Mouse (Mus musculus): Measurements from ENCODE around the gene Meis1. TPM values are rescaled to one million over a fixed set of nuclear protein-coding genes. Genes with fewer than 3 reads are reported as not detected.

Meis1 gene
- polyA plus RNA-seq, 1 experiment from 2014 or later = 46.3 TPM

GRCm38 (mm10) chr11:18934921-18935320 is 83.9 kb downstream of the Meis1 start:
- DNase-seq (ENCODE audit: low spot score) (no peak), ATAC-seq (ENCODE audit: low read depth) (no peak; the same call in 1 of the 2 replicates)
- WGBS = 75% methylated on average over 6 of the region's 6 CpGs
- Histone ChIP-seq H3K4me3 (ENCODE audit: low read depth, low read length) (no peak overlapping the region), H3K4me2 (ENCODE audit: low read depth, low read length) (no peak overlapping the region), H3K27ac (replicated peaks; ENCODE audit: low read depth, low read length) (no peak overlapping the region), H3K9ac (ENCODE audit: low read depth, low read length) (no peak overlapping the region), H3K9me3 (ENCODE audit: control insufficient read depth, low read length) (no peaks in the 10 kb centered on the region), H3K4me1 (ENCODE audit: control insufficient read depth, insufficient read depth, low read length) (peaks cover 9% of the 10 kb centered on the region; the same call in 1 of the 2 replicates), H3K27me3 (replicated peaks; ENCODE audit: control insufficient read depth, insufficient read depth, low read length) (no peaks in the 10 kb centered on the region), H3K36me3 (ENCODE audit: control insufficient read depth, insufficient read depth, low read length) (no peaks in the 10 kb centered on the region)

- 43% methylated on average over 15 of the region's 15 CpGs for WGBS
- Histone ChIP-seq H3K9me3 (ENCODE audit: control insufficient read depth, low read length) (no peaks in the 10 kb centered on the region), H3K4me3 (ENCODE audit: low read depth, low read length) (no peak overlapping the region), H3K4me2 (ENCODE audit: low read depth, low read length) (no peak overlapping the region), H3K27me3 (replicated peaks; ENCODE audit: control insufficient read depth, insufficient read depth, low read length) (no peaks in the 10 kb centered on the region), H3K4me1 (ENCODE audit: control insufficient read depth, insufficient read depth, low read length) (peaks cover 9% of the 10 kb centered on the region; the same call in 1 of the 2 replicates), H3K9ac (ENCODE audit: low read depth, low read length) (no peak overlapping the region), H3K27ac (replicated peaks; ENCODE audit: low read depth, low read length) (no peak overlapping the region; the same call in 1 of the 2 replicates), H3K36me3 (ENCODE audit: control insufficient read depth, insufficient read depth, low read length) (no peaks in the 10 kb centered on the region)
- no peak for ATAC-seq (ENCODE audit: low read depth)
- no peak for DNase-seq (ENCODE audit: low spot score)
Observed at GRCm38 (mm10) chr11:18931001-18931874, 87.5 kb downstream of the Meis1 start.

GRCm38 (mm10) chr11:18929779-18930728 is 88.7 kb downstream of the Meis1 start:
- Histone ChIP-seq H3K9me3 (ENCODE audit: control insufficient read depth, low read length) (no peaks in the 10 kb centered on the region), H3K4me2 (ENCODE audit: low read depth, low read length) (no peak overlapping the region), H3K4me1 (ENCODE audit: control insufficient read depth, insufficient read depth, low read length) (peaks cover 9% of the 10 kb centered on the region; the same call in 1 of the 2 replicates), H3K27ac (replicated peaks; ENCODE audit: low read depth, low read length) (no peak overlapping the region), H3K4me3 (ENCODE audit: low read depth, low read length) (no peak overlapping the region), H3K36me3 (ENCODE audit: control insufficient read depth, insufficient read depth, low read length) (no peaks in the 10 kb centered on the region), H3K27me3 (replicated peaks; ENCODE audit: control insufficient read depth, insufficient read depth, low read length) (no peaks in the 10 kb centered on the region), H3K9ac (ENCODE audit: low read depth, low read length) (no peak overlapping the region)
- DNase-seq (ENCODE audit: low spot score) (no peak), ATAC-seq (ENCODE audit: low read depth) (0 out of 2 replicates have a peak, but pooled peaks have one; percentile 35)
- WGBS = 60% methylated on average over 17 of the region's 17 CpGs

- ATAC-seq (ENCODE audit: low read depth) (no peak), DNase-seq (ENCODE audit: low spot score) (no peak)
- Histone ChIP-seq H3K9me3 (ENCODE audit: control insufficient read depth, low read length) (no peaks in the 10 kb centered on the region), H3K4me1 (ENCODE audit: control insufficient read depth, insufficient read depth, low read length) (peaks cover 9% of the 10 kb centered on the region; the same call in 1 of the 2 replicates), H3K27me3 (replicated peaks; ENCODE audit: control insufficient read depth, insufficient read depth, low read length) (no peaks in the 10 kb centered on the region), H3K36me3 (ENCODE audit: control insufficient read depth, insufficient read depth, low read length) (no peaks in the 10 kb centered on the region), H3K9ac (ENCODE audit: low read depth, low read length) (no peak overlapping the region), H3K27ac (replicated peaks; ENCODE audit: low read depth, low read length) (no peak overlapping the region), H3K4me2 (ENCODE audit: low read depth, low read length) (no peak overlapping the region), H3K4me3 (ENCODE audit: low read depth, low read length) (no peak overlapping the region)
- 20% methylated on average over 1 of the region's 1 CpGs for WGBS
Observed at GRCm38 (mm10) chr11:18927351-18927750, 91.4 kb downstream of the Meis1 start.

- DNase-seq (ENCODE audit: low spot score) = no peak
- no peak overlapping the region for H3K27ac ChIP-seq (replicated peaks; ENCODE audit: low read depth, low read length)
- H3K9ac ChIP-seq (ENCODE audit: low read depth, low read length) = no peak overlapping the region
- no peak overlapping the region for H3K4me3 ChIP-seq (ENCODE audit: low read depth, low read length)
- no peaks in the 10 kb centered on the region for H3K27me3 ChIP-seq (replicated peaks; ENCODE audit: control insufficient read depth, insufficient read depth, low read length)
- H3K4me1 ChIP-seq (ENCODE audit: control insufficient read depth, insufficient read depth, low read length) = peaks cover 9% of the 10 kb centered on the region; the same call in 1 of the 2 replicates
- H3K4me2 ChIP-seq (ENCODE audit: low read depth, low read length) = no peak overlapping the region
- no peaks in the 10 kb centered on the region for H3K36me3 ChIP-seq (ENCODE audit: control insufficient read depth, insufficient read depth, low read length)
- WGBS = 73% methylated on average over 2 of the region's 2 CpGs
- no peak for ATAC-seq (ENCODE audit: low read depth)
- no peaks in the 10 kb centered on the region for H3K9me3 ChIP-seq (ENCODE audit: control insufficient read depth, low read length)
Observed at GRCm38 (mm10) chr11:18926798-18927197, 92.0 kb downstream of the Meis1 start.

- WGBS = 76% methylated on average over 2 of the region's 2 CpGs
- no peak overlapping the region for H3K4me2 ChIP-seq (ENCODE audit: low read depth, low read length)
- H3K27me3 ChIP-seq (replicated peaks; ENCODE audit: control insufficient read depth, insufficient read depth, low read length) = no peaks in the 10 kb centered on the region
- no peaks in the 10 kb centered on the region for H3K9me3 ChIP-seq (ENCODE audit: control insufficient read depth, low read length)
- no peak overlapping the region for H3K9ac ChIP-seq (ENCODE audit: low read depth, low read length)
- no peak overlapping the region for H3K27ac ChIP-seq (replicated peaks; ENCODE audit: low read depth, low read length)
- H3K36me3 ChIP-seq (ENCODE audit: control insufficient read depth, insufficient read depth, low read length) = no peaks in the 10 kb centered on the region
- DNase-seq (ENCODE audit: low spot score) = no peak
- ATAC-seq (ENCODE audit: low read depth) = no peak
- no peaks in the 10 kb centered on the region for H3K4me1 ChIP-seq (ENCODE audit: control insufficient read depth, insufficient read depth, low read length)
- no peak overlapping the region for H3K4me3 ChIP-seq (ENCODE audit: low read depth, low read length)
Observed at GRCm38 (mm10) chr11:18924583-18925334, 94.0 kb downstream of the Meis1 start.

GRCm38 (mm10) chr11:18923274-18923673 is 95.5 kb downstream of the Meis1 start:
- Histone ChIP-seq H3K27ac (replicated peaks; ENCODE audit: low read depth, low read length) (no peak overlapping the region), H3K36me3 (ENCODE audit: control insufficient read depth, insufficient read depth, low read length) (no peaks in the 10 kb centered on the region)

GRCm38 (mm10) chr11:18920651-18921050 is 98.1 kb downstream of the Meis1 start:
- Histone ChIP-seq H3K9ac (ENCODE audit: low read depth, low read length) (no peak overlapping the region), H3K4me3 (ENCODE audit: low read depth, low read length) (no peak overlapping the region), H3K4me2 (ENCODE audit: low read depth, low read length) (no peak overlapping the region), H3K36me3 (ENCODE audit: control insufficient read depth, insufficient read depth, low read length) (no peaks in the 10 kb centered on the region), H3K9me3 (ENCODE audit: control insufficient read depth, low read length) (no peaks in the 10 kb centered on the region), H3K27me3 (replicated peaks; ENCODE audit: control insufficient read depth, insufficient read depth, low read length) (no peaks in the 10 kb centered on the region), H3K4me1 (ENCODE audit: control insufficient read depth, insufficient read depth, low read length) (peaks cover 3% of the 10 kb centered on the region; the same call in 1 of the 2 replicates), H3K27ac (replicated peaks; ENCODE audit: low read depth, low read length) (no peak overlapping the region)
- no peak for ATAC-seq (ENCODE audit: low read depth)
- no peak for DNase-seq (ENCODE audit: low spot score)
- WGBS = 82% methylated on average over 3 of the region's 3 CpGs

More at GRCm38 (mm10) chr11:18923274-18923673, 95.5 kb downstream of the Meis1 start:
- H3K4me3 ChIP-seq (ENCODE audit: low read depth, low read length) = no peak overlapping the region
- H3K4me1 ChIP-seq (ENCODE audit: control insufficient read depth, insufficient read depth, low read length) = no peaks in the 10 kb centered on the region
- no peak overlapping the region for H3K9ac ChIP-seq (ENCODE audit: low read depth, low read length)
- H3K27me3 ChIP-seq (replicated peaks; ENCODE audit: control insufficient read depth, insufficient read depth, low read length) = no peaks in the 10 kb centered on the region
- 83% methylated on average over 5 of the region's 5 CpGs for WGBS
- ATAC-seq (ENCODE audit: low read depth) = no peak
- DNase-seq (ENCODE audit: low spot score) = no peak
- no peak overlapping the region for H3K4me2 ChIP-seq (ENCODE audit: low read depth, low read length)
- no peaks in the 10 kb centered on the region for H3K9me3 ChIP-seq (ENCODE audit: control insufficient read depth, low read length)

Data from embryonic facial prominence, embryonic 14.5 days (tissue).